Mouse (Mus musculus) C2C12 (cell line): ENCODE results near the gene Hoxa11.

Experiments used
- CEBPB ChIP-seq: IDR thresholded peaks from one replicate; pipeline ENCODE4 v1.6.1; 2011; ENCODE audit warnings: low read depth, mild to moderate bottlenecking, control low read depth, moderate library complexity
- CTCF ChIP-seq: IDR thresholded peaks from one replicate; pipeline ENCODE4 v1.5.1; 2011; ENCODE audit not compliant: control insufficient read depth, insufficient read depth, insufficient read length
- MAX ChIP-seq: IDR thresholded peaks from one replicate; pipeline ENCODE4 v1.6.1; 2011; ENCODE audit warnings: mild to moderate bottlenecking, control low read depth
- MYOD1 ChIP-seq: IDR thresholded peaks from one replicate; pipeline ENCODE4 v1.6.1; 2011; ENCODE audit warnings: low read depth; ENCODE audit not compliant: control insufficient read depth, insufficient read length
- MYOG ChIP-seq: IDR thresholded peaks from one replicate; pipeline ENCODE4 v1.6.1; 2011; ENCODE audit not compliant: control insufficient read depth, insufficient read length; ENCODE audit errors: extremely low read depth
- USF1 ChIP-seq: IDR thresholded peaks from one replicate; pipeline ENCODE4 v1.6.1; 2011; ENCODE audit warnings: low read depth, mild to moderate bottlenecking, control low read depth, moderate library complexity

DNA sequence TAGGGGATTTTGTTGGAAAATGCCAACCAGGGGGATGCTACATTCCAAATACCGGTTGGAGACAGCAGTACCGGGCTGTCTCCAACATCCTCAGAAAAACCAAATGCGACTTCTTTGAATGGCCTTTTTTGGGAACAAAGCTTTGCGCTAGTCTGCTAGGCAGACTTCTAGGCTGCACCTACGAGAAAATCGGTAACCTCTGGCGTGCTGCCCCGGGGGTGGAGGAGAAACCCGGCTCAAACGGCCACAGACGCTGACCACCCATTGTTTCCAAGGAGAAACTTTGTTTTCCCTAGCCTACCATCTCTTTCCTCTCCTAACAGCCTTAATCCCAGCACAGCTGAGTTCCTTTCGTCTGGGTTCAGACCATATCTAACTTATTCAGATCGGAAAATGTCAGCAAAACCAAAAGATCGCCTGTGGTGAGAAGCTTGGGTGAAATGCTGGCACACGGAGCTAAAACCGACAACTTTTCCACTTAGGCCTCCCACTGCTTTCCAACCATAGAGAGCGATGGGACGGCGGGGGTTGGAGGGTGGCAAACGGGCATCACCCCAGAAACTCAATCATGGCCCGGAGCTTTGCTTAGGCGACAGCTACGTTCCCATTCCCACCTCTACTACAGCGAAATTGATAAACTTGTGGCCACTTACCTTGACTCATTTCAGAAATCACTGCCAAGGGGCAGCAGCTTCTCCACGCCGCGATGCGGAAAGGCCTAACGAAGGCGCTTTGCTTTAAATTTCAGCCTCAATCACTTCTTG is 5.8 kb downstream of the Hoxa11 start:
- TF ChIP-seq CTCF (no peak), USF1 (no peak), MYOD1 (no peak), MAX (no peak), MYOG (no peak), CEBPB (no peak)
